Mouse (Mus musculus): Measurements from ENCODE around the gene Alk.

GRCm38 (mm10) chr17:72285961-72286360 lies 318.5 kb downstream of the Alk start:
- TF ChIP-seq CTCF (IDR thresholded peaks at IDR 0.05; ENCODE audit: extremely low read depth, insufficient read depth, low read length) (no peak), POLR2A (IDR thresholded peaks at IDR 0.05; ENCODE audit: extremely low read depth, insufficient read depth, low read length) (no peak)
